Mouse (Mus musculus) hindbrain, embryonic 11.5 days (tissue): ENCODE results near the gene Trim75. TPM values are rescaled to one million over a fixed set of nuclear protein-coding genes. Genes with fewer than 3 reads are reported as not detected.

Source experiments
- ATAC-seq: fragments of 200-750 bp; cut with Nextera tagmentation; 2 replicates; pipeline ENCODE4 v1.8.0; 2017; ENCODE audit warnings: mild to moderate bottlenecking, moderate TSS enrichment, moderate library complexity; ENCODE audit not compliant: low FRiP score
- DNase-seq: peaks from one replicate; pipeline ENCODE4 v3.0.0-alpha.2; 2015; ENCODE audit warnings: low spot score
- H3K27ac ChIP-seq: fragments of 300-500 bp; sonication (generic); 2 replicates; pipeline ENCODE4 v1.5.1; 2014; ENCODE audit warnings: mild to moderate bottlenecking, low read depth, low read length
- H3K27me3 ChIP-seq: fragments of 300-500 bp; sonication (generic); 2 replicates; pipeline ENCODE4 v1.6.1; 2014; ENCODE audit warnings: mild to moderate bottlenecking, low read length, moderate library complexity, mixed read lengths; ENCODE audit not compliant: control insufficient read depth, insufficient read depth
- H3K36me3 ChIP-seq: fragments of 300-500 bp; sonication (generic); 2 replicates; pipeline ENCODE4 v1.6.1; 2014; ENCODE audit warnings: mild to moderate bottlenecking, low read length, moderate library complexity, mixed read lengths; ENCODE audit not compliant: control insufficient read depth, insufficient read depth
- H3K4me1 ChIP-seq: fragments of 300-500 bp; sonication (generic); replicated peaks from 2 replicates; pipeline ENCODE4 v1.6.1; 2014; ENCODE audit warnings: low read length, mixed read lengths; ENCODE audit not compliant: control insufficient read depth, insufficient read depth
- H3K4me2 ChIP-seq: fragments of 300-500 bp; sonication (generic); replicated peaks from 2 replicates; pipeline ENCODE4 v1.6.1; 2014; ENCODE audit warnings: mild to moderate bottlenecking, low read depth, low read length
- H3K4me3 ChIP-seq: fragments of 300-500 bp; sonication (generic); 2 replicates; pipeline ENCODE4 v1.5.1; 2014; ENCODE audit warnings: low read depth, low read length
- H3K9ac ChIP-seq: fragments of 300-500 bp; sonication (generic); 2 replicates; pipeline ENCODE4 v1.6.1; 2014; ENCODE audit warnings: low read depth, low read length
- H3K9me3 ChIP-seq: fragments of 300-500 bp; sonication (generic); 2 replicates; pipeline ENCODE4 v1.6.1; 2016; ENCODE audit warnings: low read length; ENCODE audit not compliant: control insufficient read depth
- WGBS: fragments of 180-500 bp; shearing (Covaris S2); extraction: QIAGEN DNeasy Blood & Tissue Kit; methylation state at CpG from one replicate; pipeline ENCODE4 v1.1.7; 2014; 5-methylcytosine and 5-hydroxymethylcytosine counted together
- polyA plus RNA-seq: library from polyadenylated mRNA; unstranded; fragments of >200 nt; fragmentation: Nextera tagmentation; extraction: Ambion mirVana; gene quantifications from 2 replicates; pipeline ENCODE4 v1.2.1, GENCODE M21; 2014

Trim75 gene
- polyA plus RNA-seq, 1 experiment from 2014 or later = not detected

GRCm38 (mm10) chr8:64947698-64948034, 40.0 kb downstream of the Trim75 start:
- Histone ChIP-seq H3K9ac (peak overlapping the region; percentile 58), H3K27ac (no peak overlapping the region), H3K27me3 (no peaks in the 10 kb centered on the region), H3K4me2 (peak overlapping the region; percentile 63), H3K4me3 (peak overlapping the region; percentile 72), H3K4me1 (no peaks in the 10 kb centered on the region), H3K36me3 (no peaks in the 10 kb centered on the region), H3K9me3 (no peaks in the 10 kb centered on the region)
- 14% methylated on average over 10 of the region's 10 CpGs for WGBS
- no peak for ATAC-seq
- DNase-seq = no peak

- H3K27ac ChIP-seq = peak within 1 kb of the TSS; percentile 67
- ATAC-seq = peak; percentile 96
- WGBS = 1% methylated on average over 66 of the region's 73 CpGs
These were observed 40.6 kb downstream of the Trim75 start, which contains the start of gene Tmem192 for GRCm38 (mm10) chr8:64946820-64947697. TSS of gene Tmem192 (plus strand) at chr8:64947185.

GRCm38 (mm10) chr8:64946441-64946819, 41.2 kb downstream of the Trim75 start:
- no peak for DNase-seq
- ATAC-seq = no peak
- Histone ChIP-seq H3K9me3 (no peaks in the 10 kb centered on the region), H3K27me3 (0 out of 2 replicates have a peak, but pooled peaks cover 2% of the 10 kb centered on the region), H3K27ac (no peak overlapping the region), H3K4me2 (no peak overlapping the region), H3K4me3 (no peak overlapping the region), H3K9ac (no peak overlapping the region), H3K36me3 (no peaks in the 10 kb centered on the region), H3K4me1 (no peaks in the 10 kb centered on the region)
- 57% methylated on average over 8 of the region's 8 CpGs for WGBS

More at GRCm38 (mm10) chr8:64946820-64947697, 40.6 kb downstream of the Trim75 start, which contains the start of gene Tmem192:
- H3K4me3 ChIP-seq = peak within 1 kb of the TSS; percentile 72
- DNase-seq = peak; percentile 90
- H3K4me2 ChIP-seq = peak within 1 kb of the TSS; percentile 63
- H3K9me3 ChIP-seq = no peaks in the 10 kb centered on the region
- H3K36me3 ChIP-seq = no peaks in the 10 kb centered on the region
- H3K27me3 ChIP-seq = 0 out of 2 replicates have a peak, but pooled peaks cover 2% of the 10 kb centered on the region
- H3K9ac ChIP-seq = peak within 1 kb of the TSS; percentile 58
- H3K4me1 ChIP-seq = no peaks in the 10 kb centered on the region

- ATAC-seq = no peak
- WGBS = 81% methylated on average over 7 of the region's 7 CpGs
These were observed 42.0 kb downstream of the Trim75 start for GRCm38 (mm10) chr8:64945606-64946005.

GRCm38 (mm10) chr8:64944831-64945230, 42.8 kb downstream of the Trim75 start:
- no peaks in the 10 kb centered on the region for H3K4me1 ChIP-seq
- H3K27me3 ChIP-seq = 0 out of 2 replicates have a peak, but pooled peaks cover 2% of the 10 kb centered on the region
- H3K36me3 ChIP-seq = no peaks in the 10 kb centered on the region
- no peaks in the 10 kb centered on the region for H3K9me3 ChIP-seq
- 32% methylated on average over 5 of the region's 5 CpGs for WGBS
- no peak overlapping the region for H3K27ac ChIP-seq
- ATAC-seq = no peak
- H3K4me2 ChIP-seq = no peak overlapping the region
- no peak overlapping the region for H3K4me3 ChIP-seq
- no peak overlapping the region for H3K9ac ChIP-seq
- no peak for DNase-seq

More at GRCm38 (mm10) chr8:64945606-64946005, 42.0 kb downstream of the Trim75 start:
- no peak for DNase-seq
- Histone ChIP-seq H3K4me1 (no peaks in the 10 kb centered on the region), H3K27me3 (0 out of 2 replicates have a peak, but pooled peaks cover 2% of the 10 kb centered on the region), H3K27ac (no peak overlapping the region), H3K36me3 (no peaks in the 10 kb centered on the region), H3K9ac (no peak overlapping the region), H3K9me3 (no peaks in the 10 kb centered on the region), H3K4me2 (no peak overlapping the region), H3K4me3 (no peak overlapping the region)

GRCm38 (mm10) chr8:64942946-64943345, 44.7 kb downstream of the Trim75 start:
- WGBS = 30% methylated on average over 5 of the region's 5 CpGs
- H3K9me3 ChIP-seq = no peaks in the 10 kb centered on the region
- H3K4me1 ChIP-seq = no peaks in the 10 kb centered on the region
- H3K9ac ChIP-seq = no peak overlapping the region
- no peaks in the 10 kb centered on the region for H3K36me3 ChIP-seq
- no peak overlapping the region for H3K4me3 ChIP-seq
- no peak overlapping the region for H3K27ac ChIP-seq
- ATAC-seq = no peak
- no peak for DNase-seq
- H3K4me2 ChIP-seq = no peak overlapping the region
- 0 out of 2 replicates have a peak, but pooled peaks cover 2% of the 10 kb centered on the region for H3K27me3 ChIP-seq

- DNase-seq = peak; percentile 89
- Histone ChIP-seq H3K9ac (no peak overlapping the region), H3K4me3 (no peak overlapping the region), H3K4me2 (no peak overlapping the region), H3K27ac (no peak overlapping the region), H3K27me3 (0 out of 2 replicates have a peak, but pooled peaks cover 2% of the 10 kb centered on the region), H3K36me3 (no peaks in the 10 kb centered on the region), H3K9me3 (no peaks in the 10 kb centered on the region), H3K4me1 (no peaks in the 10 kb centered on the region)
- ATAC-seq = peak; percentile 45
- 14% methylated on average over 9 of the region's 9 CpGs for WGBS
These were observed 46.1 kb downstream of the Trim75 start for GRCm38 (mm10) chr8:64941495-64941894.

- 0 out of 2 replicates have a peak, but pooled peaks cover 2% of the 10 kb centered on the region for H3K27me3 ChIP-seq
- ATAC-seq = no peak
These were observed 46.6 kb downstream of the Trim75 start for GRCm38 (mm10) chr8:64941019-64941418.

GRCm38 (mm10) chr8:64934997-64935396, 52.6 kb downstream of the Trim75 start:
- DNase-seq = no peak
- H3K9me3 ChIP-seq = no peaks in the 10 kb centered on the region

More at GRCm38 (mm10) chr8:64941019-64941418, 46.6 kb downstream of the Trim75 start:
- no peak overlapping the region for H3K27ac ChIP-seq
- no peak for DNase-seq
- H3K4me3 ChIP-seq = no peak overlapping the region
- no peaks in the 10 kb centered on the region for H3K36me3 ChIP-seq
- H3K9me3 ChIP-seq = no peaks in the 10 kb centered on the region
- H3K9ac ChIP-seq = no peak overlapping the region
- no peak overlapping the region for H3K4me2 ChIP-seq
- WGBS = 74% methylated on average over 8 of the region's 8 CpGs
- no peaks in the 10 kb centered on the region for H3K4me1 ChIP-seq

More at GRCm38 (mm10) chr8:64934997-64935396, 52.6 kb downstream of the Trim75 start:
- Histone ChIP-seq H3K27me3 (no peaks in the 10 kb centered on the region), H3K9ac (no peak overlapping the region), H3K27ac (no peak overlapping the region), H3K4me3 (no peak overlapping the region), H3K36me3 (no peaks in the 10 kb centered on the region), H3K4me2 (no peak overlapping the region), H3K4me1 (no peaks in the 10 kb centered on the region)
- ATAC-seq = no peak
- WGBS = 78% methylated on average over 3 of the region's 3 CpGs
